Mouse (Mus musculus): ENCODE results near the gene Thumpd2.
A peak's percentile ranks its signal among the peaks of the same experiment; 100 is the strongest.

Thumpd2 gene

DNA sequence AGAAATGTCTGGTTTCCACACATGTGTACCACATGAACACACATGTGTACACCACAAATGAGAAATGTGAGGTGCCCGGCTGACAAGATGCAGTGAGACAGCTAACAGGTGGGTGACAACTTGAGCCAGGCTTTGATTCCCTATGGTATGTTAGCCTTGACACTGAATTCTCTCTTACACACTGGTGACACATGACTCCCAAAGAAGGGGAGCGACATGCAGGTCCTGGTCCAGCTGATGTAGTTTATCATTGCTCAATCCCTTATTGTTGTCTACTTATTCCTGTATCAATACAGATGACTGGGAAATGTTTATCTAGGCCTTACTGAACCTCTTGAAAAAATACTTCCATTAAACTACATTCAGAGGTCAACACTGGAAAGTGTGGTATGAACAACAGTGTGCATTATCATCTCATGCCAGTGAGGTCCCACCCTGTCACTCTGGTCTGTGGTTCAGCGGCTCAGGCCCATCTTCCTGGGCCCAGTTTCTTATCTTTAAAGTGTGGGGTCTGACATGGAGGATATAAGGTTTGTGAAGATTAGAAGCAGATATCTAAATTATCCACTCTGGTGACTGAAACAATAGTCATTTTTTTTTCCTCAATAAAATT, 32.9 kb downstream of the Thumpd2 start:
- DNase-seq (ENCODE audit: low spot score): no peak

DNA sequence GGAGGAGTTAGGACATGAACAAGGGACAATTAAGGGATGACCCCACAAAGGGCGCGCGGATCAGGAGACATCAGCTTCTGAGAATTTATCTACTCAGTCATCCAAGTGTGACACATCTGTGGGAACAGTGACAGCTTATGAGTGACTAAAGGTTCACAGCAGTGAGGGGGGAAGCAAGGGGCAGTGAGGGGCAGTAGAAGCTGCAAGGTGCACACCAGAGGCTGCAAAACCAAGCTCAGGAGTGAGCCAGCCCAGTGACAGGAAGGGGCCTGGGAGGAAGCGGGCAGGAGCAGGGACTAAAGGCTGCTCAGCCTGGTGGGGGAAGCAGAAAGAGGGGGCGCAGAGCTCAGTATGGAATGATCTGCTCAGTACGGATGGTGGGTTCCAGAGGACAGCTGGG, 37.6 kb downstream of the Thumpd2 start:
- DNase-seq (ENCODE audit: low spot score): no peak

DNA sequence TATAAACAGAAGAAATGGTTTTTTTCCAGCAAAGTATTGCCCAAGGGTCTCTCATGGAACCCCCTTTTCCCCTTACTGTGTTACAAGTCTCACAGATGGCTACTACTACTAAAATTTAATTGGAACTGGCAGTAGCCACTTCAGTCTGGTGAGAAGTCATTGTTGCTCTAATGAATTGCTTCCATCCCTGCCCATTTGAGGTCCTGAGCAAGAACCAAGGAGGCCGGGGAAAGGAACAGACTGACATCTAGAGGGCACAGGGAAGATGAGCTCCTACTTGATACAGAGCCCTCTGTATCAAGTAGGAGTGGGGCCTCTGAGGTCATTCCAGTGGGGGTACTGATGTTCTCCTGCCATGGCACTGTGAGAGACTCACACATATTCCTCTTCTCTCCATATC, 47.8 kb downstream of the Thumpd2 start:
- DNase-seq (ENCODE audit: low spot score): no peak

DNA sequence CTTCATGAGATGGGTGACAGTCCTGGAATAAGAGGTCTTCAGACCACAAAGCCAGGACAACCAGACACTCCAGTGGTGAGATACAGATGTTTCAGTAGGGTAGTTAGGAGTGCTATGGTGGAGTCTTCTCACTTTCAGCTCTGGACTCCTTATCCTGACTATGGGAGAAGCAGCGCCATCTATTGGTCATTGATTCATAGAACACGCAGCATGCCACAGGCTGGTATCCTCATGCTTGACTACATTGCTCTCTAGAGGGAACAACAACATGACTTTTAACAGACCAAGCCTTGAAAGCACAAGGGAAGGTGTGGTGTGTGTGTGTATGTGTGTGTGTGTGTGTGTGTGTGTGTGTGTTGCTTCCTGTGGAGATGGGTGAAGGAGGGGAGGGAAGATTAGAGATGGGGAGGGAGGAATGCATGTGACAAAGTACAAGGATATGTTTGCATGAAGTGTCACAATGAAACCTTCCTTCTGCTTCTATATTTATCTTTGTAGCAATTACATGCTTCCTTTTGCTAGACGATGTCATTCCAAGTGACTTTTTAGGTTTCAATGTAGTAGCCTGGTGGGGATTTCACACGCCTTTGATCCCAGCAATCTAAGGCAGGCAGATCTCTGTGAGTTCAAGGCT, 49.0 kb downstream of the Thumpd2 start:
- DNase-seq (ENCODE audit: low spot score): peak; percentile 25

- no peak for DNase-seq (ENCODE audit: low spot score)
Measured at GRCm38 (mm10) chr17:81010844-81011685, 53.8 kb downstream of the Thumpd2 start.

DNA sequence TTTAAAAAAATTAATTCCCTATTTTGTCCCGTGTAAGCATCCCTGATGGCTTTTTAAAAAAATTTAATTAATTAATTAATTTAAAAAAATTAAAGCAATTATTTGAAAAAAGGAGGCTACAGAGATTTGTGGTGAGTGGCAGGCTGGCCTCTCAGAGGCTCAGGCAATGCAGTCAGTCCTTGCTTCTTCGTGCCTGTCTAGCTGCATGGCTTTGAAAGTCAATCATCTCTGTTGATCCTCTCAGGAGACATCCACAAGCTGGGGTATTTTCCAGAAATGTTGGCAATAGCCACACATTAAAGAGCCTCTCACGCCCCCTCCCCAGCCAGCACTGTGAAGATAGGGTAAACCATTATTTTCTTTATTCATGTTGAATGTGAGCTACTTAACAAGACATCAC, 54.7 kb downstream of the Thumpd2 start:
- no peak for DNase-seq (ENCODE audit: low spot score)

DNA sequence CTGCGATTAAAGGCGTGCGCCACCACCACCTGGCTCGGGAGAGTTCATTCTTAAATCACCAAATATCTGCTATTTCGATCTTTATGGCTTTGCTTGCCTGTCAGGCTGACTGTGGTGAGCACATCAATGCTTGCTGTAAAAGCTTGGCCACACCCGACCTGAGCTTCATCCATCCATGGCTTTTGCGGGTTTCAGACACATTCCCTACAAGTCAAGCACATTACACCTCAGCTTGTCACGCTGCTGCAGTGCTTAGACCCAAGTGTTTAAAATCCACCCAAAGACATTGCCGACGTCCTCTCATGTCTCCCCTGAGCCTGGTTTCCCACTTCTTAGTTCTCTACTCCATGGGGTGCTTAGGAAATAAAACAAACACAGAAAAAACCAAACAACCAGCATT, 55.8 kb downstream of the Thumpd2 start:
- DNase-seq (ENCODE audit: low spot score): no peak

DNA sequence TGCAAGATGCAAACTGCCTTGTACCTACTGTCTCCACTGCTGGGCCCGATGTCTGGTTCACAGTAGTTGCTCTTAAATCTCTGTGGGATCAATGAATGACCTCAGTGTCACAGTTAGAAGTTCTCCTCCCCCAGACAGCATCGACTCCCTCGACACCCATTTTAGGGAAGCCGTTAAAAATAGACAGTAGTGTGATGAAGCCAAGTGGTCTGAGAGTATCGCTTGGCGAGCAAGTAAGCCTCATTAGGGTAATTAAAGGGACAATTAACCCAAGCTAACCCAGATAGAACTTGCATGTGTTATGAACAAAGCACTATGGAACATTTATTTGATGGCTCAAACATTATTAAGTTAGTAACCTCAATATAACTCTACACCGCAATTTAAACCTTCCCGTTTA, 59.6 kb downstream of the Thumpd2 start:
- no peak for DNase-seq (ENCODE audit: low spot score)

DNA sequence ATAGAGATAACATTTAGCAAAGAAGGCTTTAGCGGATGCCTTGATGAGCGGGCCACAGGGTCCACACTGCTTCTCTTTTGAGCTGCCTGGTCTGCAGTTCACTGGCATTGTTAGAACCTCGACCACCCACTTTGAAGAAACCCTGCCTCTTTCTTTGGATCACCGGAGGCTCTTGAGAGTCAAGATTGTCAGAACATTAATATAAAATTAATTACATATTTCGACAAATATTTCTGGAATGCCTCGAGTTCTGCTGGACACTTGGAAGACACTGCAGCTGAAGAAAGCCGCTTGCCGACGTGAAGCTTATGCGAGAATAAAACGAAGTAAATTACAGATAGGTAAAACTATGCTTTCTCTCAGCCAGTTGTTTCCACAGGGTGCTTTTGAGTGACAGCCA, 60.4 kb downstream of the Thumpd2 start:
- no peak for DNase-seq (ENCODE audit: low spot score)

GRCm38 (mm10) chr17:81002130-81002529, 62.8 kb downstream of the Thumpd2 start:
- DNase-seq (ENCODE audit: low spot score): no peak

GRCm38 (mm10) chr17:81001647-81002046, 63.2 kb downstream of the Thumpd2 start:
- DNase-seq (ENCODE audit: low spot score): no peak

DNA sequence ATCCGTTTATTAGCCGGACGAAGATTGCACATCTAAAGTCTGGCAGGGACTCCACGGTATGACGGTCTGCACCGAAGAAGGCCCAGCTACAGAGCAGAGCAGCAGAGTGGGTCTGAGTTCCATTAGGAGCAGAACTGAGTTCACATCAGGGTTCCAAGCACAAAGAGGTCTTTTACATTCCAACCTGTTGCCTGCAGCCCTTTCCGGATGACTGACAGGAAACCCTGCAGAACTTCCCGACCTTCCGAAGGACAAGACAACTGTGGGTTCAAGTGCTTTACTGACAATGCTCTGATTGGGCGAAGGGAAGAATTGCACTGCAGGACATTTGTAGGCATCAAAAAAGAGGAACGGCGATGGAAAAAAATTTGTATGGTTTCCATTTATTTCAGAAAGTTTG, 63.9 kb downstream of the Thumpd2 start:
- no peak for DNase-seq (ENCODE audit: low spot score)

GRCm38 (mm10) chr17:80998958-80999357, 65.9 kb downstream of the Thumpd2 start:
- DNase-seq (ENCODE audit: low spot score): no peak

DNA sequence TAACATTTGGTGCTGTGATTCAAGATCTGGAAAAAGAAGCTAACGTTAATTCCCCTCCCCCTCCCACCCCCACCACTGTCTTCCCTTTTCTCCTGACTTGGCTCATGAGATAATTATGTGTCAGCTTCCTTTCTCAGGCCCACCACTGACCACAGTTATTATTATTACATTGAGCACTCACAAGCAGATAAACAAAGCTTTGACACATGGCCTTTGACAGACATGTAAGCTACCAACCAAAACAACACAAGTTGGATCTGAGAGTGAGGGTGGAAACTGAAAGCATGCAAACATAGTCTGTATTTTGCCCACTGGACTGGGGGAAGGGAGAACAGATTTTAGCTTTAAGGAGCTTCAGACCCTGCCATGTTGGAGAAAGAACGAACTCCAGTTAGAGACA, 67.7 kb downstream of the Thumpd2 start:
- no peak for DNase-seq (ENCODE audit: low spot score)

GRCm38 (mm10) chr17:80991535-80992127, 73.3 kb downstream of the Thumpd2 start:
- no peak for DNase-seq (ENCODE audit: low spot score)

DNA sequence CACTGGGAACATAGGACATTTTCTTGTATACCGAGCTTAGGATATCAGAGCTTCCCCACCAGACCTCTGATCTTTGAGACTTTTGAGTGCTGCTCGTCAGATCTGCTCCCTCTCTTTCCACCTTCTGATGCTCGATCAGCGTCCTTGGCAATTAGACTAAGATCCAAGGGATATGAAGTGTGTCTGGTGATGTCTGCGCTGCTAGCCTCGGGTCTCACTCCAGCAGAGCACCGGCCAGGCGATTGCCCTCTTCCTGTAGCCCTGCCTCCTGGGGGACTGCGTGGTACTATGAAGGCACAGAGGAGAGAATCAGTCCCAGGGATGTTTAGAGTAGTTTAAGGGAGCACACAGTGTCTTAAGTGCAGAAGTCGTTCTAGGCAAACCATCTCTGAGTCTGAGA, 81.9 kb downstream of the Thumpd2 start:
- DNase-seq (ENCODE audit: low spot score): no peak

GRCm38 (mm10) chr17:80982412-80982787, 82.5 kb downstream of the Thumpd2 start:
- DNase-seq (ENCODE audit: low spot score): peak; percentile 57

DNA sequence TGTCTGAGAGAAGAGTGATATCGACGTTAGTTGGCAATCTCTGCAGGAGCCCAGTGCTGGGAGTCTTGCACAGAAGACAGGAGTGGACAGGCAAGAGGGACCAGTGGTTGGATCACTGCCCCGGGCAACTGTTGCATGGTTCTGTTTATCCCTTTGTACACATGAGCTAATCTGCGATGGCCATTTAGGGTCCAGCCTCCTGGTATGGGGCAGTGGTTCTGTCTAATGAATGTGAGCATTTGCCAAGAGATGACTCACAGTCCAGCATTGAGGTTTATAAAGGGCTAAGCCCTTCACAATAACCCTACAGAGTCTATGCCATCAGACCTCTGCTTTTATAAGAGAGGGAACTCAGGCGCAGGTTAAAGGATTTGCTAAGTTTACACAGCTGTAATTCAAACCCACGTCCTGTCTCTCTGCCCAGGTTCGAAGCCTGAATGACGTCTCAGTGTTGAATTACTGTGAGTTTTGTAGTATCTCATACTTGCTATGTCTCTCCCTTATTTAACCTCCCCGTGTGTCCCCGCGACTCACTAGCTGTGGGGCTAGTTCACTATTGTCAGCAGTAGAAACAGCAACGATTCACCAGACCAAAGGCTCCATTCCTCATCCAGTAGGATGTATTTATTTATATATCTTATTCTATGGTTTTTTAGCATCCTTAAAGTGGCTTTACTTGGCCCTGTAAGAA, 83.0 kb downstream of the Thumpd2 start:
- peak; percentile 7 for DNase-seq (ENCODE audit: low spot score)

- no peak for DNase-seq (ENCODE audit: low spot score)
Measured at GRCm38 (mm10) chr17:80980096-80980495, 84.8 kb downstream of the Thumpd2 start.

DNA sequence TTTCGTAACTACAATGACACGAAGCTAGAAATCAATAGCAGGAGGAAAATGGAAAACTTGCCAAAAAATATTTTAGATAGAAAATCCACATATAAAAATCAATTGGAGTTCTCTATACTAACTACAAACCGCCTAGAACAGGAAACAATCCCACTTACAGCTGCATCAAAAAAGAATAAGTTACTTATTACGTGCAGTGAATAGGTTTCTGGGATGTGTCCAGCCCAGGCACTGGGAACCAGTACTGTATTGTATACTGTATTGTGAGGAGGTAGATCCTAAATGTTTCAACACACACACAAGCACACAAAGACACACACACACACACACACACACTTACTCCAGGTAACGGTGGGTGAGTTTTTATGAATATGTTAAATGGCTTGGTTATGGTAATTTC, 87.6 kb downstream of the Thumpd2 start:
- no peak for DNase-seq (ENCODE audit: low spot score)

Measured in urinary bladder, postnatal 25 days (tissue).